Mouse (Mus musculus): Measurements from ENCODE around the gene Vmn1r224.

The Vmn1r224 gene

GRCm38 (mm10) chr17:20413846-20414245 is at the start of gene Vmn1r224:
TSS of gene Vmn1r224 (plus strand) at chr17:20414146.
- DNase-seq (ENCODE audit: low read depth) = no peak

- DNase-seq (ENCODE audit: low read depth) = no peak
Measured at GRCm38 (mm10) chr17:20399105-20399504, 14.8 kb upstream of the Vmn1r224 start.

- DNase-seq (ENCODE audit: low read depth) = no peak
Measured at GRCm38 (mm10) chr17:20439263-20439662, 25.3 kb downstream of the Vmn1r224 start.

- no peak for DNase-seq (ENCODE audit: low read depth)
Measured at GRCm38 (mm10) chr17:20473311-20473710, 59.4 kb downstream of the Vmn1r224 start.

Data from 416B (cell line).